Mouse (Mus musculus) intestine, postnatal 0 days (tissue): ENCODE data around the gene Pitpnc1. TPM values are rescaled to one million over a fixed set of nuclear protein-coding genes. Genes with fewer than 3 reads are reported as not detected.
A peak's percentile ranks its signal among the peaks of the same experiment; 100 is the strongest.

Source experiments
- ATAC-seq: fragments of 200-750 bp; cut with Nextera tagmentation; 2 replicates; pipeline ENCODE4 v1.8.0; 2017; ENCODE audit warnings: mild to moderate bottlenecking, moderate TSS enrichment, moderate library complexity
- H3K27ac ChIP-seq: fragments of 300-500 bp; sonication (generic); 2 replicates; pipeline ENCODE4 v1.5.1; 2014; ENCODE audit warnings: mild to moderate bottlenecking, low read depth, low read length, moderate library complexity
- H3K27me3 ChIP-seq: fragments of 300-500 bp; sonication (generic); replicated peaks from 2 replicates; pipeline ENCODE4 v1.6.1; 2014; ENCODE audit warnings: low read length, mixed read lengths; ENCODE audit not compliant: control insufficient read depth, insufficient read depth
- H3K36me3 ChIP-seq: fragments of 300-500 bp; sonication (generic); 2 replicates; pipeline ENCODE4 v1.6.1; 2014; ENCODE audit warnings: mild to moderate bottlenecking, moderate library complexity; ENCODE audit not compliant: control insufficient read depth, insufficient read depth
- H3K4me1 ChIP-seq: fragments of 300-500 bp; sonication (generic); replicated peaks from 2 replicates; pipeline ENCODE4 v1.6.1; 2014; ENCODE audit warnings: antibody characterized with exemption, low read length, mixed read lengths; ENCODE audit not compliant: control insufficient read depth, insufficient read depth
- H3K4me2 ChIP-seq: fragments of 300-500 bp; sonication (generic); replicated peaks from 2 replicates; pipeline ENCODE4 v1.6.1; 2014; ENCODE audit warnings: low read depth, mild to moderate bottlenecking, moderate library complexity
- H3K4me3 ChIP-seq: fragments of 300-500 bp; sonication (generic); 2 replicates; pipeline ENCODE4 v1.5.1; 2014; ENCODE audit warnings: low read depth, low read length
- H3K9ac ChIP-seq: fragments of 300-500 bp; sonication (generic); 2 replicates; pipeline ENCODE4 v1.6.1; 2014; ENCODE audit warnings: mild to moderate bottlenecking, low read depth, low read length
- H3K9me3 ChIP-seq: fragments of 300-500 bp; sonication (generic); 2 replicates; pipeline ENCODE4 v1.6.1; 2016; ENCODE audit warnings: mixed run types; ENCODE audit not compliant: control insufficient read depth
- CTCF ChIP-seq: sonication (generic); IDR thresholded peaks from 2 replicates; pipeline ENCODE4 v1.5.1; 2016; ENCODE audit warnings: low read depth, mild to moderate bottlenecking, control low read depth, antibody characterized with exemption, moderate library complexity
- WGBS: fragments of 180-500 bp; shearing (Covaris S2); extraction: QIAGEN DNeasy Blood & Tissue Kit; methylation state at CpG from one replicate; pipeline ENCODE4 v1.1.7; 2014; 5-methylcytosine and 5-hydroxymethylcytosine counted together
- polyA plus RNA-seq: library from polyadenylated mRNA; unstranded; fragments of >200 nt; fragmentation: Nextera tagmentation; extraction: Ambion mirVana; gene quantifications from 2 replicates; pipeline ENCODE4 v1.2.1, GENCODE M21; 2015

Pitpnc1 gene
- polyA plus RNA-seq, 1 experiment from 2014 or later = 4.4 TPM

DNA sequence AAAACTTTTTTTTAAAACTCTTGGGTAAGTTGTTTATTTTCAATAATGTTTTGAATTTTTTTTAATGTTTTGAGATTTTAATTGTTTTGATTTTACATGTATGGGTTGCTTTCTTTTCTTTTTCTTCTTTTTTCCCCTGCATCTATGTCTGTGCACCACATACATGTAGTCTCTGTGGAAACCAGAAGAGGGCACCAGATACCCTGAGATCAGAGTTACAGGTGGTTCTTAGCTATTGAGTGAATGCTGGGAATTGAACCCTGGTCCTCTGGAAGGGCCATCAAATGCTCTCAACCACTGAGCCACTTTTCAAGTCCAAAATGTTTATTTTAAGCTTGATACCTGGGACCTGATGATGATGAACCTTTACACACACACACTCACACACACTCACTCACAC is 170.3 kb downstream of the Pitpnc1 start:
- Histone ChIP-seq H3K9me3 (peaks cover 3% of the 10 kb centered on the region; the same call in 1 of the 2 replicates), H3K27me3 (no peaks in the 10 kb centered on the region), H3K4me2 (no peak overlapping the region), H3K36me3 (no peaks in the 10 kb centered on the region), H3K4me1 (no peaks in the 10 kb centered on the region), H3K27ac (no peak overlapping the region), H3K4me3 (no peak overlapping the region), H3K9ac (no peak overlapping the region)
- peak; percentile 41 for TF ChIP-seq CTCF
- no peak for ATAC-seq

DNA sequence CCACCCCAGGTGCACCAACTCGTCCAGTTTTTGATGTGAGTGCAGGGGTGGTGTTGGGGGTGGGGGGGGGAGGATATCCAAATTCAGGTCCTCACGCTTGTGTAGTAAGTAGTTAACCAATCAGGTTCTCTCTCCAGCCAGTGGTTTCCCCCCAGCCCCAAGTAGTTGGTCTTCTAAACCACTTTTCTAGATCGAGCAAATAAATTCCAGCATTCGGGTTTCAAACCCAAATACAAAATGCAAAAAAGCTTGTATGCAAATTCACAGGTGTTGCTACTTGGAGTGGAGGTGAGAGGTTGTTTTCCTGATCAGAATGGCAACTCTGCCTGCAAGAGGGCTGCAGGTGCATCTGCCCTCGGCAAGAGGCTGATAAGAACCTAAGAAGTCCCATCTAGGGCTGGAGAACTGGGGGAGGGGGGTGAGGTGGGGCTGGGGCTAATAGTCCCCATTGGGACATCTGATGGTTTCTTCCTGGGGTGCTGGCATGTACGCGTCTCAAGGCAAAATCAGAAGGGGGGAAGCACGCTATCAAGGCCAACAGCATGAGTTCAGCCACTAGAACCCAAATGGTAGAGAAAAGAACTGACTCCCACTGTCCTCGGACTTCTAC is 170.9 kb downstream of the Pitpnc1 start:
- ATAC-seq = no peak
- H3K4me1 ChIP-seq = no peaks in the 10 kb centered on the region
- TF ChIP-seq CTCF = no peak
- H3K4me3 ChIP-seq = no peak overlapping the region
- H3K27ac ChIP-seq = no peak overlapping the region
- WGBS = 88% methylated on average over 9 of the region's 9 CpGs
- no peaks in the 10 kb centered on the region for H3K27me3 ChIP-seq
- peaks cover 3% of the 10 kb centered on the region; the same call in 1 of the 2 replicates for H3K9me3 ChIP-seq
- no peaks in the 10 kb centered on the region for H3K36me3 ChIP-seq
- no peak overlapping the region for H3K4me2 ChIP-seq
- no peak overlapping the region for H3K9ac ChIP-seq

- no peaks in the 10 kb centered on the region for H3K27me3 ChIP-seq
- WGBS = 88% methylated on average over 4 of the region's 4 CpGs
- H3K4me1 ChIP-seq = no peaks in the 10 kb centered on the region
- no peak overlapping the region for H3K4me2 ChIP-seq
- ATAC-seq = no peak
- H3K27ac ChIP-seq = no peak overlapping the region
- no peaks in the 10 kb centered on the region for H3K36me3 ChIP-seq
- peaks cover 3% of the 10 kb centered on the region; the same call in 1 of the 2 replicates for H3K9me3 ChIP-seq
- no peak overlapping the region for H3K9ac ChIP-seq
- TF ChIP-seq CTCF = no peak
- H3K4me3 ChIP-seq = no peak overlapping the region
These were observed 174.3 kb downstream of the Pitpnc1 start for GRCm38 (mm10) chr11:107296176-107296575.

GRCm38 (mm10) chr11:107292036-107292435 is 178.5 kb downstream of the Pitpnc1 start:
- Histone ChIP-seq H3K4me1 (no peaks in the 10 kb centered on the region), H3K4me3 (no peak overlapping the region), H3K9ac (no peak overlapping the region), H3K27ac (no peak overlapping the region), H3K36me3 (no peaks in the 10 kb centered on the region), H3K27me3 (no peaks in the 10 kb centered on the region), H3K4me2 (no peak overlapping the region), H3K9me3 (no peaks in the 10 kb centered on the region)
- WGBS = 55% methylated on average over 13 of the region's 13 CpGs
- no peak for ATAC-seq
- no peak for TF ChIP-seq CTCF

DNA sequence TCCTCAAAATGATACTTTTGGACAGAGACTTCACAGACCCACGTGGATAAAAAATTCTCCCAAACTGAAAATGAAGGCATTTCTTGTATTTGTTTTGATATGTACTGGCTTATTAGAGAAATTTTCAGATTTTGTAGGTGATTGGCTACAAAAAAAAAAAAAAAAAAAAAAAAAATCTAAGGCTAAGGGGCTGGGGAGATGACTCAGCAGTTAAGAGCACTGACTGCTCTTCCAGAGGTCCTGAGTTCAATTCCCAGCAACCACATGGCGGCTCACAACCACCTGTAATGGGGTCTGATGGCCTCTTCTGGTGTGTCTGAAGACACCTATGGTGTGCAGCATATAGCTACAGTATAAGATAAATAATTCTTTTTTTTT is 182.3 kb downstream of the Pitpnc1 start:
- WGBS = 98% methylated on average over 2 of the region's 2 CpGs
- no peak overlapping the region for H3K27ac ChIP-seq
- H3K4me2 ChIP-seq = no peak overlapping the region
- H3K4me1 ChIP-seq = no peaks in the 10 kb centered on the region
- H3K4me3 ChIP-seq = no peak overlapping the region
- ATAC-seq = no peak
- H3K9me3 ChIP-seq = no peaks in the 10 kb centered on the region
- no peak overlapping the region for H3K9ac ChIP-seq
- no peak for TF ChIP-seq CTCF
- no peaks in the 10 kb centered on the region for H3K36me3 ChIP-seq
- no peaks in the 10 kb centered on the region for H3K27me3 ChIP-seq

DNA sequence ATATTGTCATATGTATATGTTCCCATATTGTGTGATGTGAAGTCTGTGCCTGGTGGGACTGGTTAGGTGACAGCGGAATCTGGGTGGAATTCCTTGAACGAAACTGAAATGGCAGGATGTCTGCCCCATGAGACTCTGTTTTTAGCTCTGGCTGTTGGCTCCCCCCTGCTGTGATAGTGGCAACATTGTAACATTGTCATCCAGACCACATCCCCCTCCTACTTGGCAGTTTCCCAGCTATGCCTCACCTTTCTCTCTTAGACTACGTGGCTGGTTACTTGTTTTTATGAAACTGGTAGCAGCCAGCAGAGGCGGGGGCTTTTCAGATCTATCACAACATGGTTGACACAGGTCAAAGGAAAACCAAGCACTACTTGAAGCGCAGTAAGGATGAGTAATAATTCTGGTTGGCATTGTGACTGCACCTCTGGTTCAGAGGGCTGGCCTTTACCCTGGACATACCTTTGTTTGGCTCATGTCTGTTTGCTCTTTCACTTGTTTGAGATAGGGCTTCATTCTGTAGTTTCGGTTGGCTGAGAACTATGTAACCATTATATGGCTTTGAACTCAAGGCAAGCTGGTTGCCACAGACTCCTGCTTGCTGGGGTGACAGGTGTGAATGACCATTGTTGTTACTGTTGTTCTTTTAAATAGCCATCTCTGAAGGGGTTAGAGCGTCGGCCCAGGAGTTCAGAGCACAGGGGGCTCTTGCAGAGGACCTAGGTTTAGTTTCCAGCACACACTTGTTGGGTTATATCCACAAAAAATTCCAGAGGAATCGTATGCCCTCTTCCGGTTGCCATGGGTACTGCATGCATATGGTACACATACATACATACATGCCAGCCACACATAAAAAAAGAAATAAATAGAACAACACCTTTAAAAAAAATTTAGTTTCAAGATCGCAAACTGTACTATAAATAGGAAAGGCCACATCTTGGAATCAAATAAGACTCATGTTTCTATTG is 183.0 kb downstream of the Pitpnc1 start:
- no peaks in the 10 kb centered on the region for H3K27me3 ChIP-seq
- no peak for ATAC-seq
- H3K9ac ChIP-seq = no peak overlapping the region
- no peaks in the 10 kb centered on the region for H3K36me3 ChIP-seq
- H3K4me1 ChIP-seq = no peaks in the 10 kb centered on the region
- no peak for TF ChIP-seq CTCF
- no peak overlapping the region for H3K4me2 ChIP-seq
- no peaks in the 10 kb centered on the region for H3K9me3 ChIP-seq
- no peak overlapping the region for H3K27ac ChIP-seq
- 82% methylated on average over 11 of the region's 11 CpGs for WGBS
- H3K4me3 ChIP-seq = no peak overlapping the region
